Mouse (Mus musculus) embryonic facial prominence, embryonic 14.5 days (tissue): Measurements from ENCODE around the gene Klhl23. TPM values are rescaled to one million over a fixed set of nuclear protein-coding genes. Genes with fewer than 3 reads are reported as not detected.

Experiments
- ATAC-seq: fragments of 200-750 bp; cut with Nextera tagmentation; 2 replicates; pipeline ENCODE4 v1.8.0; 2017; ENCODE audit warnings: low read depth, moderate number of reproducible peaks, moderate TSS enrichment
- DNase-seq: peaks from one replicate; pipeline ENCODE4 v3.0.0-alpha.2; 2015; ENCODE audit warnings: low spot score
- H3K27ac ChIP-seq: fragments of 300-500 bp; sonication (generic); replicated peaks from 2 replicates; pipeline ENCODE4 v1.5.1; 2014; ENCODE audit warnings: low read depth, mild to moderate bottlenecking, low read length, moderate library complexity
- H3K27me3 ChIP-seq: fragments of 300-500 bp; sonication (generic); replicated peaks from 2 replicates; pipeline ENCODE4 v1.6.1; 2014; ENCODE audit warnings: low read length; ENCODE audit not compliant: control insufficient read depth, insufficient read depth
- H3K36me3 ChIP-seq: fragments of 300-500 bp; sonication (generic); 2 replicates; pipeline ENCODE4 v1.6.1; 2014; ENCODE audit warnings: low read length, mixed read lengths; ENCODE audit not compliant: control insufficient read depth, insufficient read depth
- H3K4me1 ChIP-seq: fragments of 300-500 bp; sonication (generic); 2 replicates; pipeline ENCODE4 v1.6.1; 2014; ENCODE audit warnings: antibody characterized with exemption, low read length; ENCODE audit not compliant: control insufficient read depth, insufficient read depth
- H3K4me2 ChIP-seq: fragments of 300-500 bp; sonication (generic); 2 replicates; pipeline ENCODE4 v1.6.1; 2014; ENCODE audit warnings: low read depth, mild to moderate bottlenecking, low read length, moderate library complexity, mixed read lengths
- H3K4me3 ChIP-seq: fragments of 300-500 bp; sonication (generic); 2 replicates; pipeline ENCODE4 v1.5.1; 2014; ENCODE audit warnings: low read depth, mild to moderate bottlenecking, low read length
- H3K9ac ChIP-seq: fragments of 300-500 bp; sonication (generic); 2 replicates; pipeline ENCODE4 v1.6.1; 2014; ENCODE audit warnings: low read depth, mild to moderate bottlenecking, low read length, moderate library complexity, mixed read lengths
- H3K9me3 ChIP-seq: fragments of 300-500 bp; sonication (generic); 2 replicates; pipeline ENCODE4 v1.6.1; 2016; ENCODE audit warnings: low read length; ENCODE audit not compliant: control insufficient read depth
- WGBS: fragments of 180-500 bp; shearing (Covaris S2); extraction: QIAGEN DNeasy Blood & Tissue Kit; methylation state at CpG from one replicate; pipeline ENCODE4 v1.1.7; 2014; 5-methylcytosine and 5-hydroxymethylcytosine counted together
- polyA plus RNA-seq: library from polyadenylated mRNA; unstranded; fragments of >200 nt; fragmentation: Nextera tagmentation; extraction: Ambion mirVana; gene quantifications from 2 replicates; pipeline ENCODE4 v1.2.1, GENCODE M21; 2014

Gene Klhl23
- polyA plus RNA-seq, result 20.8 and 22.3 TPM in 2 replicates

GRCm38 (mm10) chr2:69821711-69822110, at the start of gene Klhl23:
Gene Klhl23 (plus strand): TSS chr2:69821944.
- peak within 1 kb of the TSS; percentile 72 for H3K4me2 ChIP-seq
- H3K4me3 ChIP-seq, result peak within 1 kb of the TSS; percentile 89
- H3K9me3 ChIP-seq, result no peaks in the 10 kb centered on the region
- peaks cover 9% of the 10 kb centered on the region for H3K4me1 ChIP-seq
- H3K9ac ChIP-seq, result peak within 1 kb of the TSS; percentile 95
- 10% methylated on average over 8 of the region's 8 CpGs for WGBS
- H3K27me3 ChIP-seq, result no peaks in the 10 kb centered on the region
- DNase-seq (peak; percentile 64), ATAC-seq (no peak)
- H3K27ac ChIP-seq, result peak within 1 kb of the TSS; percentile 96
- H3K36me3 ChIP-seq, result peaks cover 10% of the 10 kb centered on the region; the same call in 1 of the 2 replicates

DNA sequence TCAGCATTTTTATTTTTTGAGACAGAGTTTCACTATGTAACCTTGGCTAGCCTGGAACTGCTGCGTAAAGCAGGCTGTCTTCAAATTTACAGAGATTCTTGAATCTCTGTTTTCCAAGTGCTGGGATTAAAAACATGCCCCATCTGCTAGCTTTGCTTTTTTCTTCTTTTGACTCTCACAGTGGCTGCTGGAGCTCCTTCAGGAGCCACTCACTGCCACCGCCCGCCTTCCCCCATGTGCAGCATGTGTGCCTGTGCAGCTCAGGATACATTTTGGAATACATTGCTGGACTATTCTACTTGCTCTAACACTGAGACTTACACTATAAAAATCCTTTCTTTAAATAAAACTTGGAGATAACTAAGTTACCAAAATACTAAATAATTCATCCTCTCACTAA, 48.4 kb upstream of the Klhl23 start:
- no peak overlapping the region for H3K4me2 ChIP-seq
- no peaks in the 10 kb centered on the region for H3K27me3 ChIP-seq
- H3K36me3 ChIP-seq, result 0 out of 2 replicates have a peak, but pooled peaks cover 3% of the 10 kb centered on the region
- 89% methylated on average over 3 of the region's 3 CpGs for WGBS
- DNase-seq, result no peak
- H3K4me3 ChIP-seq, result no peak overlapping the region
- ATAC-seq, result no peak
- no peaks in the 10 kb centered on the region for H3K4me1 ChIP-seq
- H3K9ac ChIP-seq, result no peak overlapping the region
- no peak overlapping the region for H3K27ac ChIP-seq
- H3K9me3 ChIP-seq, result no peaks in the 10 kb centered on the region

GRCm38 (mm10) chr2:69777985-69778835, 43.5 kb upstream of the Klhl23 start:
- peak; percentile 28 for DNase-seq
- H3K4me2 ChIP-seq, result no peak overlapping the region
- H3K27ac ChIP-seq, result no peak overlapping the region; the same call in 1 of the 2 replicates
- no peak overlapping the region for H3K9ac ChIP-seq
- no peak for ATAC-seq
- no peak overlapping the region for H3K4me3 ChIP-seq
- no peaks in the 10 kb centered on the region for H3K4me1 ChIP-seq
- H3K36me3 ChIP-seq, result 0 out of 2 replicates have a peak, but pooled peaks cover 3% of the 10 kb centered on the region
- 74% methylated on average over 7 of the region's 7 CpGs for WGBS
- no peaks in the 10 kb centered on the region for H3K27me3 ChIP-seq
- H3K9me3 ChIP-seq, result no peaks in the 10 kb centered on the region

- H3K9ac ChIP-seq, result no peak overlapping the region
- no peaks in the 10 kb centered on the region for H3K9me3 ChIP-seq
- DNase-seq (no peak), ATAC-seq (no peak)
- no peak overlapping the region for H3K4me2 ChIP-seq
- no peak overlapping the region for H3K4me3 ChIP-seq
- no peaks in the 10 kb centered on the region for H3K4me1 ChIP-seq
- 52% methylated on average over 5 of the region's 5 CpGs for WGBS
- H3K27me3 ChIP-seq, result no peaks in the 10 kb centered on the region
- no peak overlapping the region for H3K27ac ChIP-seq
- H3K36me3 ChIP-seq, result 0 out of 2 replicates have a peak, but pooled peaks cover 3% of the 10 kb centered on the region
These were observed 42.9 kb upstream of the Klhl23 start for GRCm38 (mm10) chr2:69778836-69779177.

DNA sequence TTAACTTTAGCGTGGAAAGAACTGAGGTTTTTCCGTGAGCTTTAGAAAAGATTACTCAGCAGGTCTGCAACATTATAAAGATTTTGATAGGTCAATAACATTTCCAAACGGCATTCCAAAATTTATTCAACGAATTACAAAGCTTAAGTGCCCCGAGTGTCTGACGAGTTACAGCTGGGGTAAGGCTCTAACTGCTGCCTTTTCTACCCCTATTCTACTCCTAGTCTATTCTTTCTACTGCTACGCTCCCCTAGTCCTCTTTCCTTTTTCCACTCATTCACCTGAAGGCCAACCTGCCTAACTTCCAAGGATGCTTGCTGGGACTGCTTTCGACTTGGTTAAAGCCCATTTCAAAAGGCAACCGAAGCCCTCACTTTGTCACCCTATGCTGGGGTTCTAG, 32.8 kb upstream of the Klhl23 start:
- ATAC-seq (peak; percentile 23), DNase-seq (no peak)
- Histone ChIP-seq H3K36me3 (peaks cover 13% of the 10 kb centered on the region), H3K9ac (peak overlapping the region; percentile 77), H3K27me3 (no peaks in the 10 kb centered on the region), H3K4me2 (peak overlapping the region; percentile 77), H3K9me3 (no peaks in the 10 kb centered on the region), H3K4me3 (peak overlapping the region; percentile 71), H3K27ac (no peak overlapping the region; the same call in 1 of the 2 replicates), H3K4me1 (no peaks in the 10 kb centered on the region)
- WGBS, result 22% methylated on average over 9 of the region's 9 CpGs

DNA sequence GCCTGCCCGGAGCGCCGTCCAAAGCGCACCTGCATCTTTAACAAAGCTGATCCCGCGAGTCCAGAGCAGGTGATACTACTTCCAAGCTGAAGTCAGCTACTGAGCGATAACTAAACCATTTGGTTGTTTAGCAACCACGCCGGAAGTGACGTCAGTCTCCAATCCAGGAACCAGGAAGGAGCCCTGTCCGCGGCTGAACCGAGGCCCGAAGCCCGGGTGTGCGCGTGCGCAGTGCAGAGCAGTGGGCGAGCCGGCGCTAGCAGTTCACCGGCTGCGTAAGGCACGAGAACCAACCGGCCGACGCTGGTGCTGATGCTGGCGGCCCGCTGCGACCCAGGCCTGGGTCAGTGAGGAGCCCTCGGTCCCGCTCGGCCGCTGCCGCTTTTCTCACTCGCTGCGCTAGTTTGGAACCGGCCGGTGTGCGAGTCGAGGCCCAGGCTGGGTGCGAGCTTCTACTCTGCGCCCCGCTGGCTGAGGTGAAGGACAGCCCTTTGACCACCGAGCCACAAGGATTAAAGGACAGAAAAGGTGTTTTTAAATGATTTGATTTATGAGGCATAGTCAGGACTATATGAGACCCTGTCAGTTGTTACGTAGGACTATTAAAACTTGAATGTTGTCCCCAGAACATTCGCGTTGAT, 32.2 kb upstream of the Klhl23 start, which contains the start of the genes Ccdc173 and Phospho2:
TSS of gene Ccdc173 (minus strand) at position 147 of the 641 bp plus-strand sequence.
TSS of gene Phospho2 (plus strand) at position 195 of the 641 bp plus-strand sequence.
- DNase-seq, result peak; percentile 99
- Histone ChIP-seq H3K27me3 (no peaks in the 10 kb centered on the region), H3K36me3 (peaks cover 17% of the 10 kb centered on the region), H3K4me2 (peak within 1 kb of the TSS; percentile 77), H3K9ac (peak within 1 kb of the TSS; percentile 77), H3K9me3 (no peaks in the 10 kb centered on the region), H3K4me1 (no peaks in the 10 kb centered on the region), H3K4me3 (peak within 1 kb of the TSS; percentile 71), H3K27ac (peak within 1 kb of the TSS; percentile 83)
- ATAC-seq, result peak; percentile 98
- 1% methylated on average over 43 of the region's 48 CpGs for WGBS

- DNase-seq (peak; percentile 86), ATAC-seq (peak; percentile 37)
- Histone ChIP-seq H3K4me2 (peak overlapping the region; percentile 77), H3K36me3 (peaks cover 24% of the 10 kb centered on the region), H3K9me3 (no peaks in the 10 kb centered on the region), H3K27ac (no peak overlapping the region), H3K4me1 (no peaks in the 10 kb centered on the region), H3K27me3 (no peaks in the 10 kb centered on the region), H3K9ac (no peak overlapping the region; the same call in 1 of the 2 replicates), H3K4me3 (peak overlapping the region; percentile 71)
- WGBS, result 1% methylated on average over 10 of the region's 10 CpGs
These were observed 31.5 kb upstream of the Klhl23 start for GRCm38 (mm10) chr2:69790285-69790684.

DNA sequence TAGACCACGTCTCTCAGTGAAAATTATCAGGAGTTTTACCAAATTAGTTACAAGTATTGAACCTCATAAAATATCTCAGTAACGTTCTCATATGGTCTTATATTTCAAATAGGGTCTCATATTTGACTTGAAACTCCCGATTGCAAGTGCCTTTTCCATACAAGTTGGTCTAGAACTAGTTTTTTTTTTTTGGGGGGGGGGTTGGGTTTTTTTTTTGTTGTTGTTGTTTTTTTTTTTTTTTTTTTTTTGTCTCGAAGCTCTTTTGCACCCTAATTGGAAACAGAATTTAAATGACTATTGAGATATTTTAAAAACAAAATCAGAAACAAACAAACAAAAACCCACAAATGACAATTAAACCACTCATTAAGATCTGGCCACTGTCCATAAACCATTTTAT, 31.0 kb upstream of the Klhl23 start:
- no peaks in the 10 kb centered on the region for H3K27me3 ChIP-seq
- H3K9ac ChIP-seq, result no peak overlapping the region
- H3K4me2 ChIP-seq, result peak overlapping the region; percentile 77
- H3K9me3 ChIP-seq, result no peaks in the 10 kb centered on the region
- 74% methylated on average over 4 of the region's 4 CpGs for WGBS
- peaks cover 29% of the 10 kb centered on the region for H3K36me3 ChIP-seq
- ATAC-seq, result no peak
- no peak for DNase-seq
- H3K27ac ChIP-seq, result no peak overlapping the region
- H3K4me1 ChIP-seq, result no peaks in the 10 kb centered on the region
- H3K4me3 ChIP-seq, result 0 out of 2 replicates have a peak overlapping the region, but pooled peaks have one; percentile 71
